Mouse (Mus musculus): Measurements from ENCODE around the gene Cpsf6.

Gene Cpsf6

DNA sequence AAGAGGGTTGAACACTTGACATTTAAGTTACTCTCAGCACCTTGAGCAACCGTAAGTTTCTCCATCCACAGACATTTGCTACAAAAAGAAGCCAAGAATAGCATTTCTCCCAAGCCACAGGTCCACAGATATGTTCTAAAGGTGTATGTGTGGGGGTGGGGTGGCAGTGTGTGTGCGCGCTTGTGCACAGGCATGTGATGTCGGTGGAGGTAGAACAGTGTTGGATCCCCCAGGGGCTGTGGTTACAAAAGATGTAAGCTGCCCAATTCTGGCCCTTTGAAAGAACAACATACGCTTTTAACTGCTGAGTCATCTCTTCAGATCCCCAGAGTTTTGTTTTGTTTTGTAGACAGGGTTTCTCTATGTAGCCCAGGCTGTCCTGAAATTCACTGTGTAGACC, 57.2 kb downstream of the Cpsf6 start:
- DNase-seq = no peak

DNA sequence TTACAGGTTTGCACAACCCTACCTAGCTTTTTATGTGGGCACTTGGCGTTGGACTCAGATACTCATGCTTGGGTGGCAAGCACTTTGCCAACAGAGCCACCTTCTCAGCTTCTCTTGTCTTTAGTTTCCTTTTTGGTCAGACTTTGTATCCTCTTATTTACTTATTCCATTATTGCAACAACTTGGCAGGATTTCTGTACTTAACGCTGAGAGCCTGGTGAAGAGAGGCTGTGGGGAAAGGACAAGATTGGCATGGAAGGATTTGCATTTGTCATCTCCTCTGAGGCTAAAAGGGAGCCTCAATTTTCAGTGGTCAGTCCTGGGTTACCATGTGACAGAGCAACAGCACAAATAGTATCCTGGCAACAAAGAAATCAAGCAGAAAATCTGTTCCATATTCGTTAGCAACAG, 59.2 kb downstream of the Cpsf6 start:
- no peak for DNase-seq

DNA sequence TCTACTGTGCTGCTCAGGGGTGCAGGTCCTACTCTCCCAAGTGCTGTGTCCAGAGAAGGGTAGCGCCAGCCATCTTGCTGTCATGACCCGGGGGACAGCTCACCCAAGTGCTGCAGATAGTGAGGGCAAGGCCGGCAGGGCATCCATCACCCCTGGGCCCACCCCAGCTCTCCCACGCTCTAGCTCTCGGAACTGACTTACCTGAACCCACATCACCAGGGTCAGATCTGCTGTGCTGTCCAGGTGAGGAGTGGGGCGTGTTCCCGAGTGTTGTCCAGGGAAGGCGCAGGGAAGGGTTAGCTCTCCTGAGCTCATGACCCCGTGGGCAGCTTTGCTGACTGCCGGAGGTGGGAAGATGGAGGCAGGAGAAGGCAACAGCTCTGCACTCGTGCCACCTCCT, 63.4 kb downstream of the Cpsf6 start:
- DNase-seq = no peak

DNA sequence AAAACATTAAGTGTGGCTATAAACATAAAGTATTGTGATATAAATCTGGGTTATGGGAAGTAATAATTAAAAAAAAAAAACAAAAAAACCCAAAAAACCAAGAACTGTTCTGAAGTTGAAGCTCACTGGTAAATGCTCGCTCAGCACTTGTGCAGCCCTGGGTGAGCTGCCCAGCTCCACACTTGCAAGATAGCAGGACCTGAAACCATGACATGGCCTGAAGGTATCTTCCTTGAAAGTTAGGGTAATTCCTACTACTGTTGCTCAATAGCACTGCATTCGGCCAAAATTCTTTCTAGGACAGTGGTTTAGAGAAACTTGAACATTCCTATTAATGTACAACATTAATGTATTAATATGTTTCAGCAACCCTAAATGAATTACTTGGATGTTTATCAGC, 66.7 kb downstream of the Cpsf6 start:
- no peak for DNase-seq

DNA sequence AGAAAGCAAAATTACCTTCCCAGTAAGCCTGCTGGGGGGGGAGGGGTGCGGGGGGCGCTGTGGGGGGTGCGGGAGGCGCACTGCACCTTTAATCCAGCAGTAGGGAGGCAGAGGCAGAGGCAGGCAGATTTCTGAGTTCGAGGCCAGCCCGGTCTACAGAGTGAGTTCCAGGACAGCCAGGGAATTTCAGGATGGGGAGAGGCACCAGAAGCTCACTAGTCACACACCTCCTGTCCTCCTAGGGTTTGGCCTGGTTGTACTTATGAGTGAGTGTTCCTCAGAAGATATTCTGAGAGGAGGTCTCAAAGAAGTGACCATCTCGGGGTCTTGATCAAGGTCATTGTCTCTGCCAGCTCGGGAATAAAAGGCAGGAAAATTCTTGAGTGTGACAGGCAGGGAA, 67.6 kb downstream of the Cpsf6 start:
- no peak for DNase-seq

DNA sequence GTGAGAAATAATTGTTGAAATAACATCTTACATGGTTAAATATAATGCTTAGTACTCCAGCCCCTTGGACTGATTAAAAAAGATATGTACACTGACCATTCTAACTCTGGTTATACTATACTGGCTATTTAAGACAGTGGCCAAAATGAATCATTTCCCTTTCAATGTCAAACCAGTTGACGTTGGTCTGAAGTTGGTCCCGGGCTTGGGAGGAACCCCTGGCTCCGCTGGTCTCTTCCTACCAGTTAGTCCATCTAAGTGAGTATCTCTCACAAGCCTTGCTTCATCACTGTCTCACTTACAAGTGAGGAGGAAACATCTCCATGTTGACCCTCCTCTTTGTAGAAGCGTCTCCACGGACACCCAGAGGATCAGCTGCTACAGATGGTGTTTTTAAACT, 75.4 kb downstream of the Cpsf6 start:
- no peak for DNase-seq

DNA sequence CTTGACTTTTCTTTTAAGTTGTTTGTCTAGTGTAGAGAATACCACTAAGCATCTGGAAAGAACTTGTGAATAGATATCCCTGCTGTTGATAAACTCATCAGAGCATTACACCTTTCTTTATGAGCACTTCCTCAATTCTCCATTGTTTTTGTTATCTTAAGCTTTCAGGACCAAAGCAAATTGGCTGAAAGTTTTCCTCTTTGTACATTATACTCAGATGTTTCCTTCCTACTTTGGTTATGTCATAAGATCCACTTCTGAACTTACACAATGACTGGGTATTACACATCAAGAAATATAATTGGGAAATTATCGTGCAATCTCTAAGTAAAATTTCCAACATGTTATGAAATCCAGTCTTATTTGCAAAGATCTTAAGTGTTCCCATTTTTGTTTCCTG, 78.1 kb downstream of the Cpsf6 start:
- no peak for DNase-seq

DNA sequence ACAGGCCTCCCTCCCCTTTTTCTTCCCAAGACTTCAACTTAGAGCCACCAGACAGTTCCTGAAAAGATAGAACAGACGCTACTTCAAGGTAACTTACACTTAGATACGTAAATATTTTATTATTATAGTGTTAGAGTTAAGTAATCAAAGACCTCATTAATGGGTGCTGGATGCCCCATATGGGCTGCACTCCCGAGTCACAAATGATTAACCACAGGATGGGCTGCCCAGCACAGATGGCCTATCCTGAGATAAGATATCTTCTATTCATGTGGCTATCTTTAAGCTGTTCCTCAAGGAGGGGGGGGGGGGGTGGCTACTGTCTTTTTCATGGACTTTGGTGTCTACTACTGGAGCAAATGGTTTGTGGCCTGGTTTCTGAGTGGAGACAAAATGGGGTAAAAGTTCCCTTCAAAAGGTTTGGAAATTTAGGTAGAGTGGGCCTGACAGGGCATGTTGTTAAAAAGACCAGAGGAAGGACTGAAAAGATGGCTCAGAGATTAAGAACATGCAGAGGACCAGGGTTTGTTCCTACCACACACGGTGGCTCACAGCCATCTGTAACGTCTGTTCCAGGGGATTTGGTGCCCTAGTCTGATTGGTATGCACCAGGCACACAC, 79.8 kb downstream of the Cpsf6 start:
- no peak for DNase-seq

DNA sequence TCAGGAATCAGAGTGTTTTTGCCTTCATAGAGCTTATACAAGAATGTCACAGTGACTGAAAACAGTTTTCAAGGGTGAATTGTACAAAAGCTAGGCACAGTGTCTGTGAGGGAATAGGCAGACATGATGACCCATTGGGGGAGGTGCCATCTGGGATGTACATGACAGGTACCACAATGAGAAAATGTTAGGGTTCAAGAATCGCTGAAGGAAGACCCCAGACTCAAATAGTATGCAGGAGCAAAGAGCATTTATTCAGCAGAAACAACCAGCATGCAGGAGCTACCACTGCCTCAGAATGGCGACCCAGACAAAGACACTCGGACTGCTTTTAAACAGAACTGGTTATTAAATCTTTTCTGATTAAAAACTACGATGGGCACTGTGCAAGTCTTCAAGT, 80.7 kb downstream of the Cpsf6 start:
- DNase-seq = no peak

DNA sequence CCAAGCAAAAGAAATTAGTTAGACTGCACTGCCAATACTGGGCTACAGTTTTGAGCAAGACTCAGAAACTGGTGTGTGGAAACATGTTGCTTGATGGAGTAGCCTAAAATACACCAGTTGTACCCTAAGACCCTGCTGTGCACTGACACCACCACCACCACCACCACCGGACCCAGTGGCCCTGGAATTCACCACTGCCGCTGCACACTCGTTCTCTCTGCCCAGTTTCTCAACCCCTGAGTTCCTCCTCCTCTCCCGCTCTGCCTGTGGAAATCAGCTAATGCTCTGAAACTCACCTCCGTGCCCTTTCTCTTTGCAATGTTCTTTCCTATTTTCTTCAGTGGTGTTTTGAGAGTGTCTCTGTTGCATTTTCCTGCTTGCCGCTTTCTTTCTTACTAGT, 81.5 kb downstream of the Cpsf6 start:
- no peak for DNase-seq
